Mouse (Mus musculus): ENCODE data around the gene Stx5a. TPM values are rescaled to one million over a fixed set of nuclear protein-coding genes. Genes with fewer than 3 reads are reported as not detected.
A peak's percentile ranks its signal among the peaks of the same experiment; 100 is the strongest.

Stx5a gene
- polyA plus RNA-seq, 1 experiment from 2014 or later = 103 TPM

GRCm38 (mm10) chr19:8745382-8745781, 4.2 kb downstream of the Stx5a start:
- H3K4me2 ChIP-seq (ENCODE audit: low read depth) = no peak overlapping the region
- DNase-seq (ENCODE audit: low spot score) (no peak), ATAC-seq (ENCODE audit: insufficient read depth, low FRiP score, low TSS enrichment) (no peak)
- H3K4me1 ChIP-seq (ENCODE audit: control insufficient read depth, insufficient read depth, low read length) = peaks cover 9% of the 10 kb centered on the region; the same call in 1 of the 2 replicates
- WGBS = 90% methylated on average over 1 of the region's 1 CpGs
- no peak overlapping the region for H3K4me3 ChIP-seq (ENCODE audit: low read depth, low read length)
- no peaks in the 10 kb centered on the region for H3K27me3 ChIP-seq (ENCODE audit: control insufficient read depth, insufficient read depth, low read length)
- H3K9me3 ChIP-seq (ENCODE audit: control insufficient read depth, low read length) = no peaks in the 10 kb centered on the region
- no peak overlapping the region for H3K9ac ChIP-seq (ENCODE audit: low read length)
- peaks cover 19% of the 10 kb centered on the region for H3K36me3 ChIP-seq (ENCODE audit: control insufficient read depth, insufficient read depth, low read length)
- no peak overlapping the region for H3K27ac ChIP-seq (ENCODE audit: low read depth, low read length)

- no peak overlapping the region for H3K9ac ChIP-seq (ENCODE audit: low read length)
- WGBS = 69% methylated on average over 2 of the region's 2 CpGs
- no peak overlapping the region for H3K4me2 ChIP-seq (ENCODE audit: low read depth)
- H3K36me3 ChIP-seq (ENCODE audit: control insufficient read depth, insufficient read depth, low read length) = peaks cover 22% of the 10 kb centered on the region
- no peaks in the 10 kb centered on the region for H3K9me3 ChIP-seq (ENCODE audit: control insufficient read depth, low read length)
- DNase-seq (ENCODE audit: low spot score) (no peak), ATAC-seq (ENCODE audit: insufficient read depth, low FRiP score, low TSS enrichment) (no peak)
- no peaks in the 10 kb centered on the region for H3K27me3 ChIP-seq (ENCODE audit: control insufficient read depth, insufficient read depth, low read length)
- no peak overlapping the region for H3K27ac ChIP-seq (ENCODE audit: low read depth, low read length)
- H3K4me3 ChIP-seq (ENCODE audit: low read depth, low read length) = no peak overlapping the region
- peaks cover 5% of the 10 kb centered on the region; the same call in 1 of the 2 replicates for H3K4me1 ChIP-seq (ENCODE audit: control insufficient read depth, insufficient read depth, low read length)
Observed at GRCm38 (mm10) chr19:8747368-8747767, 6.2 kb downstream of the Stx5a start.

GRCm38 (mm10) chr19:8755652-8756051, 14.4 kb downstream of the Stx5a start:
- Histone ChIP-seq H3K4me1 (ENCODE audit: control insufficient read depth, insufficient read depth, low read length) (peaks cover 7% of the 10 kb centered on the region), H3K27me3 (ENCODE audit: control insufficient read depth, insufficient read depth, low read length) (no peaks in the 10 kb centered on the region), H3K9me3 (ENCODE audit: control insufficient read depth, low read length) (no peaks in the 10 kb centered on the region), H3K9ac (ENCODE audit: low read length) (no peak overlapping the region), H3K27ac (ENCODE audit: low read depth, low read length) (no peak overlapping the region), H3K36me3 (ENCODE audit: control insufficient read depth, insufficient read depth, low read length) (peaks cover 7% of the 10 kb centered on the region; the same call in 1 of the 2 replicates), H3K4me2 (ENCODE audit: low read depth) (no peak overlapping the region), H3K4me3 (ENCODE audit: low read depth, low read length) (no peak overlapping the region)
- 74% methylated on average over 3 of the region's 3 CpGs for WGBS
- no peak for ATAC-seq (ENCODE audit: insufficient read depth, low FRiP score, low TSS enrichment)
- no peak for DNase-seq (ENCODE audit: low spot score)

- ATAC-seq (ENCODE audit: insufficient read depth, low FRiP score, low TSS enrichment) = peak; percentile 92
- Histone ChIP-seq H3K27me3 (ENCODE audit: control insufficient read depth, insufficient read depth, low read length) (no peaks in the 10 kb centered on the region), H3K27ac (ENCODE audit: low read depth, low read length) (peak within 1 kb of the TSS; percentile 75), H3K4me1 (ENCODE audit: control insufficient read depth, insufficient read depth, low read length) (peaks cover 7% of the 10 kb centered on the region), H3K9ac (ENCODE audit: low read length) (peak within 1 kb of the TSS; percentile 90), H3K4me3 (ENCODE audit: low read depth, low read length) (peak within 1 kb of the TSS; percentile 92), H3K36me3 (ENCODE audit: control insufficient read depth, insufficient read depth, low read length) (peaks cover 5% of the 10 kb centered on the region; the same call in 1 of the 2 replicates), H3K4me2 (ENCODE audit: low read depth) (peak within 1 kb of the TSS; percentile 77), H3K9me3 (ENCODE audit: control insufficient read depth, low read length) (no peaks in the 10 kb centered on the region)
- DNase-seq (ENCODE audit: low spot score) = peak; percentile 96
- WGBS = under 1% methylated on average over 71 of the region's 75 CpGs
Observed at GRCm38 (mm10) chr19:8756635-8757387, 15.6 kb downstream of the Stx5a start, which contains the start of gene Nxf1. Gene Nxf1, plus strand, starts transcription at chr19:8757073.

- H3K27ac ChIP-seq (ENCODE audit: low read depth, low read length) = no peak overlapping the region
- peak overlapping the region; percentile 90 for H3K9ac ChIP-seq (ENCODE audit: low read length)
- WGBS = 6% methylated on average over 14 of the region's 14 CpGs
- ATAC-seq (ENCODE audit: insufficient read depth, low FRiP score, low TSS enrichment) (no peak), DNase-seq (ENCODE audit: low spot score) (no peak)
- H3K4me3 ChIP-seq (ENCODE audit: low read depth, low read length) = peak overlapping the region; percentile 92
- peaks cover 5% of the 10 kb centered on the region; the same call in 1 of the 2 replicates for H3K36me3 ChIP-seq (ENCODE audit: control insufficient read depth, insufficient read depth, low read length)
- no peaks in the 10 kb centered on the region for H3K9me3 ChIP-seq (ENCODE audit: control insufficient read depth, low read length)
- peak overlapping the region; percentile 77 for H3K4me2 ChIP-seq (ENCODE audit: low read depth)
- H3K4me1 ChIP-seq (ENCODE audit: control insufficient read depth, insufficient read depth, low read length) = peaks cover 7% of the 10 kb centered on the region
- H3K27me3 ChIP-seq (ENCODE audit: control insufficient read depth, insufficient read depth, low read length) = no peaks in the 10 kb centered on the region
Observed at GRCm38 (mm10) chr19:8757471-8757998, 16.3 kb downstream of the Stx5a start.

GRCm38 (mm10) chr19:8758899-8759298, 17.7 kb downstream of the Stx5a start:
- Histone ChIP-seq H3K4me1 (ENCODE audit: control insufficient read depth, insufficient read depth, low read length) (peaks cover 7% of the 10 kb centered on the region), H3K4me3 (ENCODE audit: low read depth, low read length) (no peak overlapping the region), H3K27ac (ENCODE audit: low read depth, low read length) (no peak overlapping the region), H3K36me3 (ENCODE audit: control insufficient read depth, insufficient read depth, low read length) (peaks cover 8% of the 10 kb centered on the region), H3K27me3 (ENCODE audit: control insufficient read depth, insufficient read depth, low read length) (no peaks in the 10 kb centered on the region), H3K9ac (ENCODE audit: low read length) (no peak overlapping the region), H3K4me2 (ENCODE audit: low read depth) (no peak overlapping the region), H3K9me3 (ENCODE audit: control insufficient read depth, low read length) (no peaks in the 10 kb centered on the region)
- ATAC-seq (ENCODE audit: insufficient read depth, low FRiP score, low TSS enrichment) (no peak), DNase-seq (ENCODE audit: low spot score) (no peak)
- 89% methylated on average over 2 of the region's 2 CpGs for WGBS

- H3K4me2 ChIP-seq (ENCODE audit: low read depth) = no peak overlapping the region
- no peak for DNase-seq (ENCODE audit: low spot score)
- 95% methylated on average over 2 of the region's 2 CpGs for WGBS
- no peak for ATAC-seq (ENCODE audit: insufficient read depth, low FRiP score, low TSS enrichment)
- peaks cover 2% of the 10 kb centered on the region; the same call in 1 of the 2 replicates for H3K9me3 ChIP-seq (ENCODE audit: control insufficient read depth, low read length)
- H3K27ac ChIP-seq (ENCODE audit: low read depth, low read length) = no peak overlapping the region
- no peaks in the 10 kb centered on the region for H3K27me3 ChIP-seq (ENCODE audit: control insufficient read depth, insufficient read depth, low read length)
- no peak overlapping the region for H3K9ac ChIP-seq (ENCODE audit: low read length)
- peaks cover 7% of the 10 kb centered on the region for H3K4me1 ChIP-seq (ENCODE audit: control insufficient read depth, insufficient read depth, low read length)
- no peak overlapping the region for H3K4me3 ChIP-seq (ENCODE audit: low read depth, low read length)
- peaks cover 21% of the 10 kb centered on the region for H3K36me3 ChIP-seq (ENCODE audit: control insufficient read depth, insufficient read depth, low read length)
Observed at GRCm38 (mm10) chr19:8760757-8761156, 19.5 kb downstream of the Stx5a start.

- WGBS = 92% methylated on average over 4 of the region's 4 CpGs
- Histone ChIP-seq H3K36me3 (ENCODE audit: control insufficient read depth, insufficient read depth, low read length) (peaks cover 35% of the 10 kb centered on the region), H3K4me2 (ENCODE audit: low read depth) (no peak overlapping the region), H3K4me1 (ENCODE audit: control insufficient read depth, insufficient read depth, low read length) (peaks cover 2% of the 10 kb centered on the region; the same call in 1 of the 2 replicates), H3K4me3 (ENCODE audit: low read depth, low read length) (no peak overlapping the region), H3K9me3 (ENCODE audit: control insufficient read depth, low read length) (peaks cover 2% of the 10 kb centered on the region; the same call in 1 of the 2 replicates), H3K27me3 (ENCODE audit: control insufficient read depth, insufficient read depth, low read length) (no peaks in the 10 kb centered on the region), H3K27ac (ENCODE audit: low read depth, low read length) (no peak overlapping the region), H3K9ac (ENCODE audit: low read length) (no peak overlapping the region)
- DNase-seq (ENCODE audit: low spot score) (no peak), ATAC-seq (ENCODE audit: insufficient read depth, low FRiP score, low TSS enrichment) (no peak)
Observed at GRCm38 (mm10) chr19:8763276-8763675, 22.1 kb downstream of the Stx5a start.

GRCm38 (mm10) chr19:8765562-8765961, 24.3 kb downstream of the Stx5a start:
- ATAC-seq (ENCODE audit: insufficient read depth, low FRiP score, low TSS enrichment) = no peak
- H3K9me3 ChIP-seq (ENCODE audit: control insufficient read depth, low read length) = peaks cover 2% of the 10 kb centered on the region; the same call in 1 of the 2 replicates
- 97% methylated on average over 9 of the region's 9 CpGs for WGBS
- no peak overlapping the region for H3K4me2 ChIP-seq (ENCODE audit: low read depth)
- no peak overlapping the region for H3K27ac ChIP-seq (ENCODE audit: low read depth, low read length)
- no peaks in the 10 kb centered on the region for H3K4me1 ChIP-seq (ENCODE audit: control insufficient read depth, insufficient read depth, low read length)
- DNase-seq (ENCODE audit: low spot score) = no peak
- no peak overlapping the region for H3K9ac ChIP-seq (ENCODE audit: low read length)
- no peak overlapping the region for H3K4me3 ChIP-seq (ENCODE audit: low read depth, low read length)
- no peaks in the 10 kb centered on the region for H3K27me3 ChIP-seq (ENCODE audit: control insufficient read depth, insufficient read depth, low read length)
- peaks cover 42% of the 10 kb centered on the region for H3K36me3 ChIP-seq (ENCODE audit: control insufficient read depth, insufficient read depth, low read length)

Data from neural tube, embryonic 11.5 days (tissue).